ENCODE assay signal across 9 mouse cellular contexts in genomic region chr2:148679346-148679745, GRCm38 (mm10). TPM values are rescaled to one million over a fixed set of nuclear protein-coding genes. Genes with fewer than 3 reads are reported as not detected.
DNase-seq lines count a peak whose midpoint lies in the region; ATAC-seq and TF ChIP-seq lines count a peak whose summit lies in the region.
"Had no signal": no experiment of that assay in that cellular context is flagged by ENCODE, and none has a peak within 500 bp of the region (broad histone marks: within the 10 kb centered on the region; RNA-seq: fewer than 3 reads in every experiment).

No protein-coding gene starts in this region.

- H3K4me2 ChIP-seq in forebrain, postnatal 0 days (ENCODE audit: low read depth) = peak overlapping the region; percentile 27

- H3K9me3 ChIP-seq in forebrain, postnatal 0 days (ENCODE audit: low read length) = no peaks in the 10 kb centered on the region
- H3K9me3 ChIP-seq in hindbrain, embryonic 10.5 days = no peaks in the 10 kb centered on the region
- H3K9me3 ChIP-seq: G1E had no signal

- H3K27ac ChIP-seq in testis, adult 2 months (ENCODE audit: control insufficient read depth, insufficient read depth, low read depth, low read length) = peak overlapping the region; percentile 93
- H3K27ac ChIP-seq in forebrain, postnatal 0 days (ENCODE audit: low read depth, low read length) = peak overlapping the region; percentile 78
- H3K27ac ChIP-seq in hindbrain, embryonic 10.5 days = peak overlapping the region; percentile 89

- H3K4me1 ChIP-seq in testis, adult 2 months (ENCODE audit: control insufficient read depth, insufficient read depth, low read length) = peaks cover 6% of the 10 kb centered on the region
- H3K4me1 ChIP-seq in forebrain, postnatal 0 days (ENCODE audit: insufficient read depth) = peaks cover 16% of the 10 kb centered on the region
- H3K4me1 ChIP-seq in hindbrain, embryonic 10.5 days (replicated peaks) = peaks cover 58% of the 10 kb centered on the region

- no peak for DNase-seq in testis, postnatal 10 days (ENCODE audit: low spot score)
- DNase-seq in forebrain, postnatal 0 days = peak; percentile 55
- DNase-seq in hindbrain, embryonic 10.5 days (ENCODE audit: low spot score) = peak; percentile 80
- peak; percentile 44 to 67 for DNase-seq in layer of hippocampus, adult 8-10 months (ENCODE audit: low spot score in 2 of 2)
- DNase-seq in lung, adult 18-20 months = peak; percentile 66 to 75
- DNase-seq in retina, adult 2 months (ENCODE audit: low read depth, low spot score) = peak; percentile 49

- peak; percentile 21; the same call in 1 of the 2 replicates for ATAC-seq in forebrain, postnatal 0 days
- ATAC-seq in inflammation-experienced regulatory T-cells, adult 6 months = no peak

- peaks cover 5% of the 10 kb centered on the region for H3K36me3 ChIP-seq in testis, adult 2 months (ENCODE audit: control insufficient read depth, insufficient read depth, low read length)
- H3K36me3 ChIP-seq in forebrain, postnatal 0 days (ENCODE audit: insufficient read depth) = peaks cover 26% of the 10 kb centered on the region
- H3K36me3 ChIP-seq in hindbrain, embryonic 10.5 days = peaks cover 42% of the 10 kb centered on the region

- no peaks in the 10 kb centered on the region for H3K27me3 ChIP-seq in testis, adult 2 months (ENCODE audit: control insufficient read depth, insufficient read depth, low read length)
- H3K27me3 ChIP-seq in forebrain, postnatal 0 days (ENCODE audit: insufficient read depth, low read length) = no peaks in the 10 kb centered on the region
- no peaks in the 10 kb centered on the region for H3K27me3 ChIP-seq in hindbrain, embryonic 10.5 days (ENCODE audit: insufficient read depth, poor library complexity, severe bottlenecking)

- no peak for TF ChIP-seq CTCF in testis, adult 2 months (IDR thresholded peaks at IDR 0.05; ENCODE audit: control insufficient read depth, insufficient read depth, insufficient replicate concordance, low read depth, low read length)
- TF ChIP-seq CTCF in forebrain, postnatal 0 days (IDR thresholded peaks at IDR 0.05; ENCODE audit: low read depth) = no peak

- peak; percentile 46; the same call in 1 of the 2 replicates for TF ChIP-seq POLR2A in testis, adult 2 months (IDR thresholded peaks at IDR 0.05; ENCODE audit: control insufficient read depth, low read depth, low read length)

- no peak overlapping the region for H3K9ac ChIP-seq in forebrain, postnatal 0 days

- H3K4me3 ChIP-seq in testis, adult 2 months (ENCODE audit: control insufficient read depth, low read depth, low read length) = peak overlapping the region; percentile 82
- no peak overlapping the region for H3K4me3 ChIP-seq in forebrain, postnatal 0 days (ENCODE audit: low read depth, low read length)
- peak overlapping the region; percentile 65 for H3K4me3 ChIP-seq in hindbrain, embryonic 10.5 days

- 2% methylated on average over 9 of the region's 9 CpGs for WGBS in forebrain, postnatal 0 days
- 2% methylated on average over 9 of the region's 9 CpGs for WGBS in hindbrain, embryonic 10.5 days

RNA-seq across cellular contexts. Expression of gene Gzf1, which starts 1.5 kb away (rescaled TPM):
- polyA plus RNA-seq in testis, adult 2 months (2012; rRNA removed) = 7.4 and 8.9 TPM in 2 replicates
- total RNA-seq in forebrain, postnatal 0 days (2014; rRNA removed) = 21.8 and 22.2 TPM in 2 replicates
- polyA plus RNA-seq in forebrain, postnatal 0 days (2015; fragmentation: Nextera tagmentation; extraction: Ambion mirVana) = 12.8 and 15.0 TPM in 2 replicates
- polyA plus RNA-seq in hindbrain, embryonic 10.5 days (2016; fragmentation: Nextera tagmentation; extraction: Ambion mirVana) = 18.2 and 27.4 TPM in 2 replicates
- 10 to 100 TPM; 28.9 to 34.5 (median 32.9) TPM for total RNA-seq in layer of hippocampus, adult 8-10 months (2022)
- 10 to 100 TPM in 2 of 3 experiments, 1 to 10 TPM in 1; 8.9 to 21.7 (median 14.9) TPM for polyA plus RNA-seq in inflammation-experienced regulatory T-cells, adult 6 months (2017; shearing (Covaris generic))

RNA-seq across cellular contexts. Expression of gene Nxt1, which starts 6.9 kb away (rescaled TPM):
- 151 and 160 TPM in 2 replicates for polyA plus RNA-seq in testis, adult 2 months (2012; rRNA removed)
- 26.9 and 34.6 TPM in 2 replicates for total RNA-seq in forebrain, postnatal 0 days (2014; rRNA removed)
- polyA plus RNA-seq in forebrain, postnatal 0 days (2015; fragmentation: Nextera tagmentation; extraction: Ambion mirVana) = 29.6 and 38.4 TPM in 2 replicates
- 120 and 141 TPM in 2 replicates for polyA plus RNA-seq in hindbrain, embryonic 10.5 days (2016; fragmentation: Nextera tagmentation; extraction: Ambion mirVana)
- 10 to 100 TPM; 13.0 to 16.3 (median 14.9) TPM for total RNA-seq in layer of hippocampus, adult 8-10 months (2022)
- 10 to 100 TPM; 49.6 to 70.0 (median 60.2) TPM for polyA plus RNA-seq in inflammation-experienced regulatory T-cells, adult 6 months (2017; shearing (Covaris generic))

RNA-seq across cellular contexts. Expression of gene Napb, which starts 52.9 kb away (rescaled TPM):
- 0.84 and 1.2 TPM in 2 replicates for polyA plus RNA-seq in testis, adult 2 months (2012; rRNA removed)
- total RNA-seq in forebrain, postnatal 0 days (2014; rRNA removed) = 124 and 142 TPM in 2 replicates
- polyA plus RNA-seq in forebrain, postnatal 0 days (2015; fragmentation: Nextera tagmentation; extraction: Ambion mirVana) = 41.1 and 76.3 TPM in 2 replicates
- polyA plus RNA-seq in hindbrain, embryonic 10.5 days (2016; fragmentation: Nextera tagmentation; extraction: Ambion mirVana) = 9.1 and 14.1 TPM in 2 replicates
- 100 to 1,000 TPM; 290 to 344 (median 315) TPM for total RNA-seq in layer of hippocampus, adult 8-10 months (2022)
- polyA plus RNA-seq in inflammation-experienced regulatory T-cells, adult 6 months (2017; shearing (Covaris generic)) = 1 to 10 TPM in 2 of 3 experiments, under 1 TPM in 1; 0.34 to 1.2 (median 1.1) TPM
- polyA plus RNA-seq: G1E had no signal
